Mouse (Mus musculus) kidney, adult 2 months (tissue): ENCODE data around the gene Cope.
A peak's percentile ranks its signal among the peaks of the same experiment; 100 is the strongest.

Source experiments
- CTCF ChIP-seq: fragments of 200-500 bp; conservative IDR thresholded peaks from 2 replicates; pipeline ENCODE4 v1.5.1; 2011; ENCODE audit warnings: low read depth, mild to moderate bottlenecking, control low read depth, low read length, moderate library complexity, mixed read lengths; ENCODE audit not compliant: insufficient read depth, insufficient read length
- POLR2A ChIP-seq: fragments of 200-500 bp; IDR thresholded peaks from one replicate; pipeline ENCODE4 v1.6.1; 2011; ENCODE audit warnings: low read depth, low read length, control low read depth

DNA sequence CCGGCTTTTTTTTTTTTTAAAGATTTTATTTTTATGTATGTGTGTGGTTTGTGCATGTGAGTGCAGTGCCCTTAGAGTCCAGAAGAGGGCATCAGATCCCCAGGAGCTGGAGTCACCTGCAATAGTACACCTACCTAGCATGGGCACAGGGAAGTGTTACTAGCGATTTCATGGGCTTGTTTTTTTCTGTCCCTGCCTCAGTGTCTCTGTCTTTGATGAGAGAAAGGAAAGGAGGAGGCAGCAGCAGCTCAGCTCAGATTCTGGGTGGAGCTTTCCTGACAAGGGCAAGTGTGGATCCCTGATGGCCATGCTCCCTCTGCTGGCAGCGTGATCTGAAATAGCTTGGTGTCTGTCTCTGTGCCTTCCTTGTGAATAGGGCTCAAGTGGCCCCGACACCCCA lies 58.5 kb downstream of the Cope start:
- no peak for TF ChIP-seq POLR2A
- TF ChIP-seq CTCF = peak; percentile 32; the same call in 1 of the 2 replicates
